Mouse (Mus musculus) thymus, adult 2 months (tissue): Measurements from ENCODE around the gene Hinfp.
"Not testable (repeated sequence)": the region's sequence is repeated elsewhere in the genome, so short reads cannot be mapped to it uniquely, and the experiment has no call there.

ENCODE experiments used
- CTCF ChIP-seq: fragments of 200-500 bp; IDR thresholded peaks from 2 replicates; pipeline ENCODE4 v1.5.1; 2012; ENCODE audit warnings: mild to moderate bottlenecking, control low read depth, low read length, moderate library complexity, borderline replicate concordance; ENCODE audit not compliant: control insufficient read depth, poor library complexity, insufficient read depth; ENCODE audit errors: extremely low read depth
- POLR2A ChIP-seq: fragments of 200-500 bp; IDR thresholded peaks from 2 replicates; pipeline ENCODE4 v1.6.1; 2012; ENCODE audit warnings: mild to moderate bottlenecking, low read length, control low read depth, moderate library complexity; ENCODE audit not compliant: control insufficient read depth, poor library complexity, insufficient read depth; ENCODE audit errors: extremely low read depth

DNA sequence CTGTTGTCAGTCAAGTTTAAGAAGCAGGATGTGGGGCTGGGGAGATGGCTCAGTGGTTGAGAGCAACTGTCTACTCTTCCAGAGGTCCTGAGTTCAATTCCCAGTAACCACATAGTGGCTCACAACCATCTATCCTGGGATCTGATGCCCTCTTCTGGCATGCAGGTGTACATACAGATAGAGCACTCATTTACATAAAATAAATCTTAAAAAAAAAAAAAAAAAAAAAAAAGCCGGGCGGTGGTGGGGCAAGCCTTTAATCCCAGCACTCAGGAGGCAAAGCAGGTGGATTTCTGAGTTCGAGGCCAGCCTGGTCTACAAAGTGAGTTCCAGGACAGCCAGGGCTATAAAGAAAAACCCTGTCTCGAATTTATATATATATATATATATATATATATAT lies 18.2 kb upstream of the Hinfp start:
- not testable (repeated sequence) for TF ChIP-seq CTCF, POLR2A
